Mouse (Mus musculus): ENCODE data around the gene Mlph.

- TF ChIP-seq CTCF (IDR thresholded peaks at IDR 0.05; ENCODE audit: low read depth, low read length): no peak
- TF ChIP-seq POLR2A (IDR thresholded peaks at IDR 0.05; ENCODE audit: borderline replicate concordance, low read depth, low read length): no peak
These were observed 84.2 kb downstream of the Mlph start for GRCm38 (mm10) chr1:90998891-90999611.

All from bone marrow macrophage, adult 2 months (primary cell).